Mouse (Mus musculus): ENCODE data around the gene Mdfic. TPM values are rescaled to one million over a fixed set of nuclear protein-coding genes. Genes with fewer than 3 reads are reported as not detected.

Mdfic gene
- polyA plus RNA-seq, 1 experiment from 2014 or later: 6.6 TPM

GRCm38 (mm10) chr6:15745313-15745712, 24.9 kb downstream of the Mdfic start:
- no peak for DNase-seq (ENCODE audit: low spot score)
- no peaks in the 10 kb centered on the region for H3K9me3 ChIP-seq
- 80% methylated on average over 6 of the region's 6 CpGs for WGBS
- H3K4me3 ChIP-seq: no peak overlapping the region
- no peaks in the 10 kb centered on the region for H3K27me3 ChIP-seq (replicated peaks; ENCODE audit: low read depth, poor library complexity, severe bottlenecking)
- H3K4me1 ChIP-seq: peaks cover 13% of the 10 kb centered on the region
- H3K36me3 ChIP-seq (replicated peaks): 0 out of 2 replicates have a peak, but pooled peaks cover 24% of the 10 kb centered on the region
- H3K27ac ChIP-seq (replicated peaks): no peak overlapping the region

GRCm38 (mm10) chr6:15745891-15746290, 25.4 kb downstream of the Mdfic start:
- Histone ChIP-seq H3K9me3 (no peaks in the 10 kb centered on the region), H3K4me3 (no peak overlapping the region), H3K4me1 (peaks cover 13% of the 10 kb centered on the region), H3K27ac (replicated peaks) (no peak overlapping the region), H3K27me3 (replicated peaks; ENCODE audit: low read depth, poor library complexity, severe bottlenecking) (no peaks in the 10 kb centered on the region), H3K36me3 (replicated peaks) (0 out of 2 replicates have a peak, but pooled peaks cover 25% of the 10 kb centered on the region)
- 78% methylated on average over 5 of the region's 5 CpGs for WGBS
- no peak for DNase-seq (ENCODE audit: low spot score)

- DNase-seq (ENCODE audit: low spot score): no peak
- H3K4me3 ChIP-seq: no peak overlapping the region
- H3K27me3 ChIP-seq (replicated peaks; ENCODE audit: low read depth, poor library complexity, severe bottlenecking): no peaks in the 10 kb centered on the region
- H3K27ac ChIP-seq (replicated peaks): no peak overlapping the region
- H3K36me3 ChIP-seq (replicated peaks): peaks cover 19% of the 10 kb centered on the region; the same call in 1 of the 2 replicates
- H3K9me3 ChIP-seq: no peaks in the 10 kb centered on the region
- H3K4me1 ChIP-seq: peaks cover 13% of the 10 kb centered on the region
- WGBS: 94% methylated on average over 5 of the region's 5 CpGs
Measured at GRCm38 (mm10) chr6:15747396-15748155, 27.1 kb downstream of the Mdfic start.

GRCm38 (mm10) chr6:15748236-15748635, 27.8 kb downstream of the Mdfic start:
- Histone ChIP-seq H3K27ac (replicated peaks) (no peak overlapping the region), H3K9me3 (no peaks in the 10 kb centered on the region), H3K4me1 (peaks cover 10% of the 10 kb centered on the region), H3K36me3 (replicated peaks) (peaks cover 15% of the 10 kb centered on the region; the same call in 1 of the 2 replicates), H3K27me3 (replicated peaks; ENCODE audit: low read depth, poor library complexity, severe bottlenecking) (no peaks in the 10 kb centered on the region), H3K4me3 (no peak overlapping the region)
- no peak for DNase-seq (ENCODE audit: low spot score)
- 90% methylated on average over 1 of the region's 1 CpGs for WGBS

- Histone ChIP-seq H3K9me3 (no peaks in the 10 kb centered on the region), H3K27ac (replicated peaks) (no peak overlapping the region), H3K4me1 (peaks cover 3% of the 10 kb centered on the region), H3K36me3 (replicated peaks) (peaks cover 15% of the 10 kb centered on the region; the same call in 1 of the 2 replicates), H3K4me3 (no peak overlapping the region), H3K27me3 (replicated peaks; ENCODE audit: low read depth, poor library complexity, severe bottlenecking) (no peaks in the 10 kb centered on the region)
- 96% methylated on average over 2 of the region's 2 CpGs for WGBS
- no peak for DNase-seq (ENCODE audit: low spot score)
Measured at GRCm38 (mm10) chr6:15748943-15749342, 28.5 kb downstream of the Mdfic start.

GRCm38 (mm10) chr6:15750101-15750500, 29.6 kb downstream of the Mdfic start:
- no peak overlapping the region for H3K27ac ChIP-seq (replicated peaks)
- 86% methylated on average over 5 of the region's 5 CpGs for WGBS
- DNase-seq (ENCODE audit: low spot score): no peak

GRCm38 (mm10) chr6:15751375-15751774, 30.9 kb downstream of the Mdfic start:
- WGBS: 82% methylated on average over 2 of the region's 2 CpGs
- Histone ChIP-seq H3K27me3 (replicated peaks; ENCODE audit: low read depth, poor library complexity, severe bottlenecking) (no peaks in the 10 kb centered on the region), H3K27ac (replicated peaks) (no peak overlapping the region), H3K4me1 (peaks cover 2% of the 10 kb centered on the region; the same call in 1 of the 2 replicates), H3K9me3 (no peaks in the 10 kb centered on the region), H3K36me3 (replicated peaks) (peaks cover 10% of the 10 kb centered on the region; the same call in 1 of the 2 replicates), H3K4me3 (no peak overlapping the region)
- no peak for DNase-seq (ENCODE audit: low spot score)

More at GRCm38 (mm10) chr6:15750101-15750500, 29.6 kb downstream of the Mdfic start:
- peaks cover 15% of the 10 kb centered on the region; the same call in 1 of the 2 replicates for H3K36me3 ChIP-seq (replicated peaks)
- no peaks in the 10 kb centered on the region for H3K27me3 ChIP-seq (replicated peaks; ENCODE audit: low read depth, poor library complexity, severe bottlenecking)
- no peaks in the 10 kb centered on the region for H3K9me3 ChIP-seq
- H3K4me3 ChIP-seq: no peak overlapping the region
- H3K4me1 ChIP-seq: peaks cover 2% of the 10 kb centered on the region; the same call in 1 of the 2 replicates

GRCm38 (mm10) chr6:15752160-15752559, 31.7 kb downstream of the Mdfic start:
- 90% methylated on average over 5 of the region's 5 CpGs for WGBS
- no peaks in the 10 kb centered on the region for H3K27me3 ChIP-seq (replicated peaks; ENCODE audit: low read depth, poor library complexity, severe bottlenecking)
- H3K9me3 ChIP-seq: no peaks in the 10 kb centered on the region
- no peak for DNase-seq (ENCODE audit: low spot score)
- H3K27ac ChIP-seq (replicated peaks): no peak overlapping the region
- H3K36me3 ChIP-seq (replicated peaks): peaks cover 4% of the 10 kb centered on the region; the same call in 1 of the 2 replicates
- no peak overlapping the region for H3K4me3 ChIP-seq
- peaks cover 2% of the 10 kb centered on the region; the same call in 1 of the 2 replicates for H3K4me1 ChIP-seq

- Histone ChIP-seq H3K36me3 (replicated peaks) (peaks cover 3% of the 10 kb centered on the region; the same call in 1 of the 2 replicates), H3K9me3 (no peaks in the 10 kb centered on the region), H3K4me1 (peaks cover 2% of the 10 kb centered on the region; the same call in 1 of the 2 replicates), H3K4me3 (no peak overlapping the region), H3K27ac (replicated peaks) (no peak overlapping the region), H3K27me3 (replicated peaks; ENCODE audit: low read depth, poor library complexity, severe bottlenecking) (no peaks in the 10 kb centered on the region)
- no peak for DNase-seq (ENCODE audit: low spot score)
Measured at GRCm38 (mm10) chr6:15753208-15753607, 32.7 kb downstream of the Mdfic start.

- H3K4me1 ChIP-seq: no peaks in the 10 kb centered on the region
- whole genome bisulfite sequencing: 86% methylated on average over 3 of the region's 3 CpGs
- no peak overlapping the region for H3K27ac ChIP-seq (replicated peaks)
- H3K9me3 ChIP-seq: no peaks in the 10 kb centered on the region
- no peaks in the 10 kb centered on the region for H3K27me3 ChIP-seq (replicated peaks; ENCODE audit: low read depth, poor library complexity, severe bottlenecking)
- no peaks in the 10 kb centered on the region for H3K36me3 ChIP-seq (replicated peaks)
- H3K4me3 ChIP-seq: no peak overlapping the region
- DNase-seq (ENCODE audit: low spot score): no peak
Measured at GRCm38 (mm10) chr6:15758394-15758793, 37.9 kb downstream of the Mdfic start.

GRCm38 (mm10) chr6:15760750-15761149, 40.3 kb downstream of the Mdfic start:
- H3K27me3 ChIP-seq (replicated peaks; ENCODE audit: low read depth, poor library complexity, severe bottlenecking): no peaks in the 10 kb centered on the region
- peaks cover 5% of the 10 kb centered on the region; the same call in 1 of the 2 replicates for H3K4me1 ChIP-seq
- 70% methylated on average over 6 of the region's 6 CpGs for WGBS
- H3K27ac ChIP-seq (replicated peaks): no peak overlapping the region
- no peaks in the 10 kb centered on the region for H3K36me3 ChIP-seq (replicated peaks)
- H3K9me3 ChIP-seq: no peaks in the 10 kb centered on the region
- no peak overlapping the region for H3K4me3 ChIP-seq
- no peak for DNase-seq (ENCODE audit: low spot score)

GRCm38 (mm10) chr6:15764039-15764438, 43.6 kb downstream of the Mdfic start:
- DNase-seq (ENCODE audit: low spot score): no peak
- Histone ChIP-seq H3K4me3 (no peak overlapping the region), H3K27ac (replicated peaks) (no peak overlapping the region), H3K27me3 (replicated peaks; ENCODE audit: low read depth, poor library complexity, severe bottlenecking) (no peaks in the 10 kb centered on the region), H3K36me3 (replicated peaks) (no peaks in the 10 kb centered on the region), H3K9me3 (no peaks in the 10 kb centered on the region), H3K4me1 (peaks cover 5% of the 10 kb centered on the region; the same call in 1 of the 2 replicates)
- 54% methylated on average over 7 of the region's 7 CpGs for WGBS

- Histone ChIP-seq H3K27ac (replicated peaks) (no peak overlapping the region), H3K36me3 (replicated peaks) (peaks cover 10% of the 10 kb centered on the region), H3K27me3 (replicated peaks; ENCODE audit: low read depth, poor library complexity, severe bottlenecking) (no peaks in the 10 kb centered on the region), H3K9me3 (no peaks in the 10 kb centered on the region), H3K4me3 (no peak overlapping the region), H3K4me1 (peaks cover 5% of the 10 kb centered on the region; the same call in 1 of the 2 replicates)
- no peak for DNase-seq (ENCODE audit: low spot score)
- 93% methylated on average over 6 of the region's 6 CpGs for WGBS
Measured at GRCm38 (mm10) chr6:15767460-15767859, 47.0 kb downstream of the Mdfic start.
